Mouse (Mus musculus) ES-Bruce4 (cell line): Measurements from ENCODE around the gene Rbm47. TPM values are rescaled to one million over a fixed set of nuclear protein-coding genes. Genes with fewer than 3 reads are reported as not detected.
A peak's percentile ranks its signal among the peaks of the same experiment; 100 is the strongest.

ENCODE experiments used
- H3K27ac ChIP-seq: 2 replicates; pipeline ENCODE4 v1.5.1; 2012; ENCODE audit warnings: low read length, inconsistent platforms; ENCODE audit not compliant: insufficient read depth
- H3K27me3 ChIP-seq: 2 replicates; pipeline ENCODE4 v1.6.1; 2012; ENCODE audit warnings: mild to moderate bottlenecking, low read length, inconsistent platforms; ENCODE audit not compliant: control insufficient read depth, poor library complexity, insufficient read depth, severe bottlenecking
- H3K36me3 ChIP-seq: 2 replicates; pipeline ENCODE4 v1.6.1; 2012; ENCODE audit warnings: inconsistent platforms, mild to moderate bottlenecking, low read length, moderate library complexity; ENCODE audit not compliant: control insufficient read depth, poor library complexity, insufficient read depth, severe bottlenecking
- H3K4me1 ChIP-seq: one replicate; pipeline ENCODE4 v1.8.1; 2011; ENCODE audit warnings: low read length; ENCODE audit not compliant: control insufficient read depth, insufficient read depth
- H3K4me3 ChIP-seq: 2 replicates; pipeline ENCODE4 v1.5.1; 2011; ENCODE audit warnings: low read depth, mild to moderate bottlenecking, low read length
- H3K9ac ChIP-seq: 2 replicates; pipeline ENCODE4 v1.6.1; 2012; ENCODE audit warnings: low read depth, mild to moderate bottlenecking, inconsistent platforms; ENCODE audit not compliant: poor library complexity, severe bottlenecking
- H3K9me3 ChIP-seq: replicated peaks from 2 replicates; pipeline ENCODE4 v1.6.1; 2012; ENCODE audit warnings: mild to moderate bottlenecking, low read length, inconsistent platforms; ENCODE audit not compliant: control insufficient read depth, poor library complexity, insufficient read depth, severe bottlenecking
- CTCF ChIP-seq: IDR thresholded peaks from one replicate; pipeline ENCODE4 v1.8.1; 2011; ENCODE audit warnings: low read depth, low read length
- EP300 ChIP-seq: IDR thresholded peaks from 2 replicates; pipeline ENCODE4 v1.6.1; 2011; ENCODE audit warnings: low read depth, low read length; ENCODE audit not compliant: insufficient read depth
- POLR2A ChIP-seq: IDR thresholded peaks from one replicate; pipeline ENCODE4 v1.8.1; 2011; ENCODE audit warnings: low read length; ENCODE audit not compliant: insufficient read depth
- polyA plus RNA-seq: library from polyadenylated mRNA; stranded (reverse); fragments of >200 nt; gene quantifications from 2 replicates; pipeline ENCODE4 v1.2.4, GENCODE M21; 2011; ENCODE audit warnings: low read depth; ENCODE audit not compliant: missing spikeins, insufficient read depth, insufficient read length

Gene Rbm47
- polyA plus RNA-seq, 1 experiment = 82.8 TPM

DNA sequence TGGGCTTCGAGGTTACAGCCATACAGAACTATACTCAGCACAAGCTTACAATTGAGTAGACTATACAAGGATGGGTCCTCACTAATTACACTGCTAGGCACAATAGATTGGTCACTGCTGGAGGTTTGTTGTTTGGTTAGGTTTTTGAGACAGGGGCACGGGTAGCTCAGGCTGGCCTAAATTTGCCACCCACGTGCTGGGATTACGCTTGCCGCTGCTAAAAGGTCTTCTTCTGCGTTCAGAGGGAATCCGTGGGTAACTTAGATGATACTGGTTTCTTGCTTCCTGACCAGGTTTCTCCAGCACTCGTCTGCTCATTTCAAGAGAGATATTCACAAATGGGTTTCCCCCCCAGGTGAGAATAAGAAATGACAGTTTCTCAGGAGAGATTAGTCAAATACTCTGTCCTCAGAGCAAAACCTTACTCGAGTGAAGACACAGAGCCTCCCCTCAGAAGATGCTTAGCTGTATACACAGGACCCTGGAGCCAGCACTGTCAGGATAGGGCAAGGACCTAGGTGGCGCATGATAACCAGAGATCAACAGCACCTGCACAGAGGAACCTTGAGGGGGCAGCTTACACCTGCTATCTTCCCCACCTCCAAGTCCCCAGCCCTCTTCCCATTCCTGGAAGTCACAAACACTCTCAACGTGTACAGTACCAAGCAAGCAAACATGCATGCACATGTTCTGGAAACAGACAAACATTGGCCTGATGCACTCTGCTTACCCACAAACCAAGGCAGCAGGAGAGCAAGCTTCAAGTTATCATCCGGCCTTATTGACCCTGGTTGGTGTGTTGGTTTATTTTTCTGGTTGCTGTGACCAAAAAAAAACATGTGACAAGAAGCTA, 104.6 kb downstream of the Rbm47 start:
- H3K27me3 ChIP-seq = no peaks in the 10 kb centered on the region
- no peak for TF ChIP-seq EP300
- TF ChIP-seq CTCF = peak; percentile 51
- no peak overlapping the region for H3K4me3 ChIP-seq
- H3K9ac ChIP-seq = no peak overlapping the region
- H3K9me3 ChIP-seq = no peaks in the 10 kb centered on the region
- H3K4me1 ChIP-seq = peaks cover 2% of the 10 kb centered on the region
- no peak overlapping the region for H3K27ac ChIP-seq
- H3K36me3 ChIP-seq = no peaks in the 10 kb centered on the region

DNA sequence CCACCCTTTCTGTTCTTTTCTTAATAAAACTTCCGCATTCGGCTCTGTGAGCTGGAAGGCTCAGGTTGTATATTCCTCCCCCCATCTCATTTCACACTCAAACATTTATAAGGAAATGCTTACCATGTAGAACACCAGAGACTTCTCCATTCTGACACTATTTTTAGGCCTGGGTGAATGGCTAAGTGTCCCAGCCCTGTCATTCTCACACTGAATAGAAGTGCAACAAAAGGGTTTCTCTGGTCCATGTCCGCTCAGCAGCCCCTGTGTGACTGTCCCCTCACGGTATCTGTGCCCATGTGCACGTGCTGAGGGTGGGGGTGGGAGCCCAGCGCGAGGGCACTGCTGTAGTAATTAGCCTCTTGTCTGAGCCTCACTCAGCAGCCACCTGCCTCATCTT, 105.7 kb downstream of the Rbm47 start:
- Histone ChIP-seq H3K36me3 (no peaks in the 10 kb centered on the region), H3K27ac (no peak overlapping the region), H3K27me3 (no peaks in the 10 kb centered on the region), H3K9ac (no peak overlapping the region), H3K4me1 (peaks cover 2% of the 10 kb centered on the region), H3K4me3 (no peak overlapping the region), H3K9me3 (no peaks in the 10 kb centered on the region)
- TF ChIP-seq POLR2A = no peak
- no peak for TF ChIP-seq EP300
- TF ChIP-seq CTCF = no peak

DNA sequence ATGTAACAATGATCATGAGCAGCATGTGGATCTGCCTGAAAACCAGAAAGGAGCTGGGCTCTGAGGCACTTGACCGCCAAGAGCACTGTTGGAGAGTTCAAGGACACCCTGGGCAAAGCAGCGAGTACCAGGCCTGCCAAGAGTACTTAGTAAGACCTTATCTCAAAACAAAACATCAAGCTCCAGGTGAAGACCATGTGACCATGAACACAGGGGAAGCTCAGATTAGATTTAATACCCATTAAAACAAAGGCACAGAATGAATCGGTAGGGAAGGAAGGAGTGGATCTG, 110.0 kb downstream of the Rbm47 start:
- Histone ChIP-seq H3K36me3 (no peaks in the 10 kb centered on the region), H3K9ac (no peak overlapping the region), H3K9me3 (no peaks in the 10 kb centered on the region), H3K27me3 (no peaks in the 10 kb centered on the region), H3K4me3 (no peak overlapping the region), H3K27ac (no peak overlapping the region), H3K4me1 (no peaks in the 10 kb centered on the region)
- TF ChIP-seq POLR2A = no peak
- no peak for TF ChIP-seq EP300
- TF ChIP-seq CTCF = no peak

GRCm38 (mm10) chr5:66062046-66062929, 110.6 kb downstream of the Rbm47 start:
- H3K27ac ChIP-seq = no peak overlapping the region
- H3K27me3 ChIP-seq = no peaks in the 10 kb centered on the region
- no peak overlapping the region for H3K4me3 ChIP-seq
- H3K4me1 ChIP-seq = no peaks in the 10 kb centered on the region
- no peaks in the 10 kb centered on the region for H3K9me3 ChIP-seq
- TF ChIP-seq EP300 (no peak), CTCF (no peak), POLR2A (no peak)
- no peaks in the 10 kb centered on the region for H3K36me3 ChIP-seq
- H3K9ac ChIP-seq = no peak overlapping the region

DNA sequence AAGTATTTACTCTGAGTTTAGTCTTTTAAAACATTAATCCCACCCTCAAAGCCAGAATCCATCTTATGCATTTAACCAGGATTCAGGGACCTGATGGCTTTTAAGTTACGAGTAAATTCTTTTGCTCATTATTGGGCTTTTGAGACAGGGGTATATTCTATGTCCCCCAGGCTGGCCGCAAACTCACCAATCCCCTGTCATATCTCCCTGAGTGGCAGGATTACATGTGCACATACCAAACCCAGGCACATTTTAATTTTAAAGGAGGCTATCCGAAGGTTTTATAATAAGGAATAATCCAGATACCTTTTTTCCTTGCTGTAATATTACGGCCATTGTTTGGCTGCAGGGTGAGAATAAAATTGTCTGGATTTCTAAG, 111.3 kb downstream of the Rbm47 start:
- H3K27me3 ChIP-seq = no peaks in the 10 kb centered on the region
- no peaks in the 10 kb centered on the region for H3K36me3 ChIP-seq
- no peaks in the 10 kb centered on the region for H3K4me1 ChIP-seq
- H3K9me3 ChIP-seq = no peaks in the 10 kb centered on the region
- H3K27ac ChIP-seq = no peak overlapping the region
- H3K9ac ChIP-seq = no peak overlapping the region
- TF ChIP-seq POLR2A = no peak
- no peak for TF ChIP-seq EP300
- TF ChIP-seq CTCF = no peak
- no peak overlapping the region for H3K4me3 ChIP-seq

DNA sequence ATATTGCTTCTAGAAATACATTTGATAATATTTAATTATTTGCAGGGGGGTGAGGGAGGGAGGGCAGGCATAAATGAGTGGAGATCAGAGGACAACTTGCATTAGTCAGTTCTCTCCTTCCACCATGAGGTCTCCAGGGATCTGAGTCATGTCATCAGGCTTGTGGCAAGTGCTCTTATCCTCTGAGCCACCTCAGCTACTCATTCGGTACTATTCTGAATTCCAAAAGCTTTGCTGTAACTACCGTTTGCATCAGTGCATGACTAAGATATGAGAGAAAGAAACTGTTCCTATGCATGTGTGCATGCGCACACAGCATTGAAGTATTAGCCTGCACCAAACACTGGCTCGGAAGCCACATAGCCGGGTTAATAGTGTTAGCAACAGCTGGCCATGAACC, 114.1 kb downstream of the Rbm47 start:
- Histone ChIP-seq H3K27me3 (no peaks in the 10 kb centered on the region), H3K4me1 (no peaks in the 10 kb centered on the region), H3K9ac (no peak overlapping the region), H3K27ac (no peak overlapping the region), H3K36me3 (no peaks in the 10 kb centered on the region), H3K9me3 (no peaks in the 10 kb centered on the region), H3K4me3 (no peak overlapping the region)
- TF ChIP-seq EP300 (no peak), POLR2A (no peak), CTCF (no peak)
